Comparison of ENCODE assay signal across 8 mouse cellular contexts in genomic region chr14:25493301-25494241, GRCm38 (mm10). TPM values are rescaled to one million over a fixed set of nuclear protein-coding genes. Genes with fewer than 3 reads are reported as not detected.
DNase-seq lines count a peak whose midpoint lies in the region; ATAC-seq lines count a peak whose summit lies in the region.

No protein-coding gene starts in this region.

- no peak overlapping the region for H3K27ac ChIP-seq in intestine, embryonic 15.5 days
- H3K27ac ChIP-seq in liver, embryonic 13.5 days, result peak overlapping the region; percentile 53; the same call in 1 of the 2 replicates

- 0 out of 2 replicates have a peak, but pooled peaks have one; percentile 11 for ATAC-seq in intestine, embryonic 15.5 days
- ATAC-seq in liver, embryonic 13.5 days (ENCODE audit: low read depth), result no peak

- H3K9ac ChIP-seq in intestine, embryonic 15.5 days, result no peak overlapping the region
- H3K9ac ChIP-seq in liver, embryonic 13.5 days, result 0 out of 2 replicates have a peak overlapping the region, but pooled peaks have one; percentile 14

- no peaks in the 10 kb centered on the region for H3K36me3 ChIP-seq in intestine, embryonic 15.5 days
- no peaks in the 10 kb centered on the region for H3K36me3 ChIP-seq in liver, embryonic 13.5 days
- no peaks in the 10 kb centered on the region for H3K36me3 ChIP-seq in splenic B cell, adult 2 months (ENCODE audit: control insufficient read depth, insufficient read depth, low read length, poor library complexity, severe bottlenecking)

- 52% methylated on average over 22 of the region's 22 CpGs for WGBS in intestine, embryonic 15.5 days
- WGBS in liver, embryonic 13.5 days (ENCODE audit: insufficient replicate concordance), result 65% methylated on average over 22 of the region's 22 CpGs

- H3K4me3 ChIP-seq in intestine, embryonic 15.5 days (replicated peaks), result no peak overlapping the region
- H3K4me3 ChIP-seq in liver, embryonic 13.5 days (replicated peaks), result no peak overlapping the region

- DNase-seq in adrenal gland, postnatal 36 days, result peak; percentile 60 to 68
- no peak for DNase-seq in adrenal gland, postnatal 10 days
- DNase-seq in thymus, postnatal 25 days, result peak; percentile 34
- no peak for DNase-seq in thymus, postnatal 10 days (ENCODE audit: low spot score in 2 of 2)
- DNase-seq in liver, embryonic 13.5 days, result no peak
- peak; percentile 69 for DNase-seq in splenic B cell, adult 2 months (ENCODE audit: low read depth, low spot score)
- DNase-seq in left cerebral cortex, adult 18-20 months (ENCODE audit: low spot score in 2 of 2), result no peak

- H3K4me2 ChIP-seq in intestine, embryonic 15.5 days (replicated peaks), result no peak overlapping the region
- no peak overlapping the region for H3K4me2 ChIP-seq in liver, embryonic 13.5 days

- H3K9me3 ChIP-seq in intestine, embryonic 15.5 days, result no peaks in the 10 kb centered on the region
- no peaks in the 10 kb centered on the region for H3K9me3 ChIP-seq in liver, embryonic 13.5 days (replicated peaks)

- peaks cover 77% of the 10 kb centered on the region for H3K4me1 ChIP-seq in intestine, embryonic 15.5 days (replicated peaks)
- H3K4me1 ChIP-seq in liver, embryonic 13.5 days (replicated peaks), result peaks cover 99% of the 10 kb centered on the region

- H3K27me3 ChIP-seq in intestine, embryonic 15.5 days (replicated peaks), result no peaks in the 10 kb centered on the region
- H3K27me3 ChIP-seq in liver, embryonic 13.5 days, result no peaks in the 10 kb centered on the region
- no peaks in the 10 kb centered on the region for H3K27me3 ChIP-seq in splenic B cell, adult 2 months (ENCODE audit: control insufficient read depth, insufficient read depth, low read length, poor library complexity, severe bottlenecking)

RNA-seq across cellular contexts. Expression of gene Zmiz1, which starts 34.6 kb away (rescaled TPM):
- total RNA-seq in adrenal gland, postnatal 36 days (2021), result 100 to 1,000 TPM in 1 of 2 experiments, 10 to 100 TPM in 1; 98.2 to 143 TPM
- total RNA-seq in adrenal gland, postnatal 10 days (2021), result 10 to 100 TPM; 63.8 to 73.3 TPM
- polyA plus RNA-seq in intestine, embryonic 15.5 days (2015; fragmentation: Nextera tagmentation; extraction: Ambion mirVana), result 26.3 and 28.0 TPM in 2 replicates
- polyA plus RNA-seq in liver, embryonic 13.5 days (2015; fragmentation: Nextera tagmentation; extraction: Ambion mirVana), result 4.5 TPM in 2 replicates
- total RNA-seq in left cerebral cortex, adult 18-20 months (2021), result 100 to 1,000 TPM in 1 of 2 experiments, 10 to 100 TPM in 1; 89.2 to 100 TPM

Comparison
In these comparisons a context has a peak if more than half of its experiments do, and no peak if none do; other contexts are left out.
1. DNase-seq: peak in adrenal gland, postnatal 36 days (2 of 2), thymus, postnatal 25 days (single experiment) and splenic B cell, adult 2 months (single experiment); none in adrenal gland, postnatal 10 days (single experiment), thymus, postnatal 10 days (0 of 2), liver, embryonic 13.5 days (single experiment) and left cerebral cortex, adult 18-20 months (0 of 2).